Mouse (Mus musculus) liver (tissue): Measurements from ENCODE around the gene Ralgapa1.
A peak's percentile ranks its signal among the peaks of the same experiment; 100 is the strongest.
"Not testable (repeated sequence)": the region's sequence is repeated elsewhere in the genome, so short reads cannot be mapped to it uniquely, and the experiment has no call there.

Experiments
- DNase-seq: peaks from one replicate; pipeline ENCODE4 v3.0.0-alpha.2; 2020; ENCODE audit warnings: mixed read lengths

The Ralgapa1 gene

GRCm38 (mm10) chr12:55800144-55800543 lies 20.8 kb downstream of the Ralgapa1 start:
- DNase-seq = peak; percentile 12

- no peak for DNase-seq
These were observed 22.2 kb downstream of the Ralgapa1 start for GRCm38 (mm10) chr12:55798745-55799144.

GRCm38 (mm10) chr12:55797103-55797502 lies 23.9 kb downstream of the Ralgapa1 start:
- no peak for DNase-seq

GRCm38 (mm10) chr12:55794485-55794884 lies 26.5 kb downstream of the Ralgapa1 start:
- not testable (repeated sequence) for DNase-seq

- DNase-seq = no peak
These were observed 35.7 kb downstream of the Ralgapa1 start for GRCm38 (mm10) chr12:55785252-55785651.

- DNase-seq = no peak
These were observed 38.3 kb downstream of the Ralgapa1 start for GRCm38 (mm10) chr12:55782662-55783061.

GRCm38 (mm10) chr12:55778301-55778700 lies 42.7 kb downstream of the Ralgapa1 start:
- DNase-seq = peak; percentile 21

- no peak for DNase-seq
These were observed 43.6 kb downstream of the Ralgapa1 start for GRCm38 (mm10) chr12:55777356-55777755.

GRCm38 (mm10) chr12:55774316-55774715 lies 46.7 kb downstream of the Ralgapa1 start:
- DNase-seq = no peak

GRCm38 (mm10) chr12:55720319-55720718 lies 100.6 kb downstream of the Ralgapa1 start:
- DNase-seq = no peak

GRCm38 (mm10) chr12:55705881-55706280 lies 115.1 kb downstream of the Ralgapa1 start:
- DNase-seq = no peak

- no peak for DNase-seq
These were observed 154.3 kb downstream of the Ralgapa1 start for GRCm38 (mm10) chr12:55666699-55667098.

- not testable (repeated sequence) for DNase-seq
These were observed 157.8 kb downstream of the Ralgapa1 start for GRCm38 (mm10) chr12:55663194-55663593.

- no peak for DNase-seq
These were observed 172.9 kb downstream of the Ralgapa1 start for GRCm38 (mm10) chr12:55648011-55648525.

GRCm38 (mm10) chr12:55626711-55627110 lies 194.3 kb downstream of the Ralgapa1 start:
- DNase-seq = peak; percentile 14

GRCm38 (mm10) chr12:55623254-55623653 lies 197.7 kb downstream of the Ralgapa1 start:
- peak; percentile 57 for DNase-seq

- peak; percentile 35 for DNase-seq
These were observed 198.2 kb downstream of the Ralgapa1 start for GRCm38 (mm10) chr12:55622615-55623245.

- no peak for DNase-seq
These were observed 200.6 kb downstream of the Ralgapa1 start for GRCm38 (mm10) chr12:55620321-55620720.

GRCm38 (mm10) chr12:55610812-55611211 lies 210.2 kb downstream of the Ralgapa1 start:
- no peak for DNase-seq

- no peak for DNase-seq
These were observed 213.1 kb downstream of the Ralgapa1 start for GRCm38 (mm10) chr12:55607902-55608301.

- DNase-seq = no peak
These were observed 216.6 kb downstream of the Ralgapa1 start for GRCm38 (mm10) chr12:55604411-55604810.

GRCm38 (mm10) chr12:55600503-55600994 lies 220.4 kb downstream of the Ralgapa1 start:
- DNase-seq = no peak

GRCm38 (mm10) chr12:55599639-55600502 lies 221.1 kb downstream of the Ralgapa1 start:
- peak; percentile 60 for DNase-seq
